Mouse (Mus musculus) stomach, embryonic 16.5 days (tissue): ENCODE data around the gene Gar1. TPM values are rescaled to one million over a fixed set of nuclear protein-coding genes. Genes with fewer than 3 reads are reported as not detected.

Experiments used
- ATAC-seq: fragments of 200-750 bp; cut with Nextera tagmentation; 2 replicates; pipeline ENCODE4 v1.8.0; 2017; ENCODE audit warnings: moderate number of reproducible peaks, moderate TSS enrichment; ENCODE audit not compliant: insufficient read depth, low FRiP score
- H3K27ac ChIP-seq: fragments of 300-500 bp; sonication (generic); 2 replicates; pipeline ENCODE4 v1.5.1; 2014; ENCODE audit warnings: low read length
- H3K27me3 ChIP-seq: fragments of 300-500 bp; sonication (generic); 2 replicates; pipeline ENCODE4 v1.6.1; 2014; ENCODE audit warnings: low read length, control low read depth, mixed read lengths; ENCODE audit not compliant: control insufficient read depth, insufficient read depth
- H3K36me3 ChIP-seq: fragments of 300-500 bp; sonication (generic); 2 replicates; pipeline ENCODE4 v1.6.1; 2014; ENCODE audit warnings: low read length; ENCODE audit not compliant: control insufficient read depth, insufficient read depth
- H3K4me1 ChIP-seq: fragments of 300-500 bp; sonication (generic); 2 replicates; pipeline ENCODE4 v1.6.1; 2014; ENCODE audit warnings: low read length, control low read depth, mixed read lengths; ENCODE audit not compliant: control insufficient read depth, insufficient read depth
- H3K4me2 ChIP-seq: fragments of 300-500 bp; sonication (generic); 2 replicates; pipeline ENCODE4 v1.6.1; 2014; ENCODE audit warnings: low read depth, low read length, mixed read lengths
- H3K4me3 ChIP-seq: fragments of 300-500 bp; sonication (generic); replicated peaks from 2 replicates; pipeline ENCODE4 v1.5.1; 2014; ENCODE audit warnings: mild to moderate bottlenecking, low read length
- H3K9ac ChIP-seq: fragments of 300-500 bp; sonication (generic); 2 replicates; pipeline ENCODE4 v1.6.1; 2014; ENCODE audit warnings: low read length
- H3K9me3 ChIP-seq: fragments of 300-500 bp; sonication (generic); replicated peaks from 2 replicates; pipeline ENCODE4 v1.6.1; 2016; ENCODE audit warnings: low read length, control low read depth; ENCODE audit not compliant: control insufficient read depth
- WGBS: fragments of 180-500 bp; shearing (Covaris S2); extraction: QIAGEN DNeasy Blood & Tissue Kit; methylation state at CpG from one replicate; pipeline ENCODE4 v1.1.7; 2014; 5-methylcytosine and 5-hydroxymethylcytosine counted together
- polyA plus RNA-seq: library from polyadenylated mRNA; unstranded; fragments of >200 nt; fragmentation: Nextera tagmentation; extraction: Ambion mirVana; gene quantifications from 2 replicates; pipeline ENCODE4 v1.2.1, GENCODE M21; 2015

The Gar1 gene
- polyA plus RNA-seq, 1 experiment from 2014 or later = 44.5 TPM

- H3K4me1 ChIP-seq = 0 out of 2 replicates have a peak, but pooled peaks cover under 1% of the 10 kb centered on the region
- no peaks in the 10 kb centered on the region for H3K27me3 ChIP-seq
- H3K27ac ChIP-seq = no peak overlapping the region
- H3K36me3 ChIP-seq = peaks cover 5% of the 10 kb centered on the region; the same call in 1 of the 2 replicates
- H3K9ac ChIP-seq = no peak overlapping the region
- no peak overlapping the region for H3K4me2 ChIP-seq
- no peak overlapping the region for H3K4me3 ChIP-seq
- no peak for ATAC-seq
- no peaks in the 10 kb centered on the region for H3K9me3 ChIP-seq
- 54% methylated on average over 5 of the region's 5 CpGs for WGBS
These were observed 7.9 kb downstream of the Gar1 start for GRCm38 (mm10) chr3:129823293-129823692.

DNA sequence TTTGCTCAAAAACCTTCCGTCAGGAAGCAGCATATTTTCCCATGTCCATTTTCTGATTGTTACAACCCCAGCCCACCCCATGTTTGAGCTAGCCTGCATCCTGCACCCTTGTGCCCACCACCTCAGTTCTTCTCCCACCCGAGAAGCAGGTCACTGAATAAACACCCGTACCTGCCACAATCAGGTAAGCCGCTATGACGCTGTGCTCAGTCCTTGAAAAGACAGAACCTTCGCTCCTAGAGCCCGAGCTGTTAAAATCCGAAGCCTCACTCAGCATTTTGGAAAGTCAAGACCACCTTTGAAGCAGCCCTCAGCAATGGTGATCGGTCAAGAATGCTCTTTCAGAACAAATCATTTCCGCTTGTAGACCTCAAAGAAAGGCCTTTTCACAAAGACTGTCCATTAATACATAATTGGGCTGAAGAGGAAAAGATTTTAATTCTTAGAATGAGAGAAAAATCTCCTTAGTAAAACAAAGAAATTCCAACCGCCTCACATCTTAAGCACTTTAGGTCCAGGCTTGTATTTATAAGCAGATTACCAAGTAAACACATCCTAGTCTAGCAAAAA, 8.9 kb downstream of the Gar1 start, which contains the start of gene Rrh:
Gene Rrh (minus strand): TSS at position 382 of the 570 bp plus-strand sequence.
- H3K27me3 ChIP-seq = no peaks in the 10 kb centered on the region
- H3K36me3 ChIP-seq = peaks cover 5% of the 10 kb centered on the region; the same call in 1 of the 2 replicates
- 90% methylated on average over 11 of the region's 11 CpGs for WGBS
- H3K4me2 ChIP-seq = no peak within 1 kb of the TSS
- no peak within 1 kb of the TSS for H3K9ac ChIP-seq
- no peak within 1 kb of the TSS for H3K4me3 ChIP-seq
- H3K9me3 ChIP-seq = no peaks in the 10 kb centered on the region
- no peaks in the 10 kb centered on the region for H3K4me1 ChIP-seq
- H3K27ac ChIP-seq = no peak within 1 kb of the TSS
- no peak for ATAC-seq

GRCm38 (mm10) chr3:129821736-129822135, 9.5 kb downstream of the Gar1 start:
- no peaks in the 10 kb centered on the region for H3K4me1 ChIP-seq
- no peaks in the 10 kb centered on the region for H3K9me3 ChIP-seq
- WGBS = 77% methylated on average over 8 of the region's 8 CpGs
- H3K9ac ChIP-seq = no peak overlapping the region
- no peak for ATAC-seq
- H3K4me2 ChIP-seq = no peak overlapping the region
- H3K36me3 ChIP-seq = peaks cover 5% of the 10 kb centered on the region; the same call in 1 of the 2 replicates
- H3K27ac ChIP-seq = no peak overlapping the region
- H3K4me3 ChIP-seq = no peak overlapping the region
- H3K27me3 ChIP-seq = no peaks in the 10 kb centered on the region

DNA sequence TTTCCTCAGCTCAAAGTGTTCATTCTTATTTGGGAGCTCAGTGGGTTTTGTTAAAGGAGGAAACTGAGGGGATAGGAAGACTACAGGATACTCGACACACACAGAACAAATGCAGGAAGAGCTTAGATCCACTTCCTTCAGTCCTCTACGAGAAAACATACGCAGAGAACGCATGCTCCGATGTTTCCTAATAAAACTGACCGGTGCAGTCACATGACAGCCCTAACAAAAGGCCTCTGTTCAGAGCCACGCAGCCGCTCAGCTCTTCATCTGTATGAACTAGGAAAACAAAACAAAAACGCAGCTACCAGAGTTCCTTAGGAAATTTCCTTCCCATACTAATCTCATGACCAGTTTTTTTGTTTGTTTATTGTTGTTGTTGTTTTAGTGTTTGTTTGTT, 10.3 kb downstream of the Gar1 start:
- no peak for ATAC-seq
- Histone ChIP-seq H3K4me2 (no peak overlapping the region), H3K9ac (no peak overlapping the region), H3K9me3 (no peaks in the 10 kb centered on the region), H3K27ac (no peak overlapping the region), H3K27me3 (no peaks in the 10 kb centered on the region), H3K36me3 (peaks cover 5% of the 10 kb centered on the region; the same call in 1 of the 2 replicates), H3K4me3 (no peak overlapping the region), H3K4me1 (no peaks in the 10 kb centered on the region)
- WGBS = 77% methylated on average over 9 of the region's 9 CpGs

GRCm38 (mm10) chr3:129803765-129804164, 27.4 kb downstream of the Gar1 start, which contains the start of gene Lrit3:
Lrit3 (minus strand) TSS chr3:129804030.
- Histone ChIP-seq H3K9me3 (no peaks in the 10 kb centered on the region), H3K27me3 (no peaks in the 10 kb centered on the region), H3K36me3 (no peaks in the 10 kb centered on the region), H3K4me2 (peak within 1 kb of the TSS; percentile 30), H3K4me1 (no peaks in the 10 kb centered on the region), H3K4me3 (0 out of 2 replicates have a peak within 1 kb of the TSS, but pooled peaks have one; percentile 14), H3K9ac (no peak within 1 kb of the TSS), H3K27ac (no peak within 1 kb of the TSS)
- no peak for ATAC-seq
- WGBS = 64% methylated on average over 10 of the region's 10 CpGs

GRCm38 (mm10) chr3:129799011-129799410, 32.2 kb downstream of the Gar1 start:
- Histone ChIP-seq H3K4me2 (no peak overlapping the region), H3K36me3 (no peaks in the 10 kb centered on the region), H3K4me1 (no peaks in the 10 kb centered on the region), H3K27ac (no peak overlapping the region), H3K9ac (no peak overlapping the region), H3K4me3 (no peak overlapping the region), H3K9me3 (no peaks in the 10 kb centered on the region), H3K27me3 (no peaks in the 10 kb centered on the region)
- ATAC-seq = no peak
- 72% methylated on average over 2 of the region's 2 CpGs for WGBS

DNA sequence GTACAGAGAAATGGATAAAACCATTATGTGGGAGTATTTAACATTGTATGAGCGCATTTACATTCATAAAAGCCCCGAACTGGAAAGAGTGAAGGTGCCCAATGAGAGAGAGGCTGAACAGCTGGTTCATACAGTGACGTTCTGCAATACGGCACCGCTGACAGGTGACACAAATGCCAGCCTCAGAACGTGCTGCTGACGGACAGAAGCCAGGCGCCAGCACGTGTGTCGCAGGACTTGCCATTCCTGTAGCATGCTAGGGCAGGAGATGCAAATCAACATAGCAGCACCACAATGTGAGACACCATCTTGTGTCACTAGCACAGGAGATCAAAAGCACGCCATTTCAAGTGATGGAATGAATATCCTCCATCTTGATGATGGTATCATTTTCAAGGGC, 32.6 kb downstream of the Gar1 start:
- Histone ChIP-seq H3K4me3 (no peak overlapping the region), H3K27ac (no peak overlapping the region), H3K4me2 (no peak overlapping the region), H3K9ac (no peak overlapping the region), H3K27me3 (no peaks in the 10 kb centered on the region), H3K9me3 (no peaks in the 10 kb centered on the region), H3K36me3 (no peaks in the 10 kb centered on the region), H3K4me1 (no peaks in the 10 kb centered on the region)
- ATAC-seq = no peak
- 78% methylated on average over 11 of the region's 11 CpGs for WGBS

DNA sequence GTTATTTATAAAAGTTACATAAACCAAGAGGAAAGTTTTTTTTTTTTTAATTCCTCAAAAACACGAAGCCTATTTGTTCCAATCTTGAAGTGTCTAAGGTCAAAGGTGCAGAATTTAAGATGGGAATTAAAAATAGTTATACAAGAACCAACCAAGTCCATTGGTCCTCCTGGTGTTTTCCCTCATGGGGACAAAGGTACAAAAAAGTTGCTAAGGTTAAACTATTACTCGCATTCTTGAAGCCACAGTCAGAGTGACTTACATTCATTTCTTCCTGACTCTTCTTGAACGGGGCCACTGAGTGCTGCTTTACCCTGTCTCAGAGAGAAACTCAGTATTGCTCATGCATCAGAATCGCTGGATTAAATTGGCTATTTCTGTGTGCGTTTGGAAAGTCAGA, 33.9 kb downstream of the Gar1 start:
- H3K27me3 ChIP-seq = no peaks in the 10 kb centered on the region
- 66% methylated on average over 5 of the region's 5 CpGs for WGBS
- H3K27ac ChIP-seq = no peak overlapping the region
- H3K4me1 ChIP-seq = no peaks in the 10 kb centered on the region
- no peak overlapping the region for H3K4me2 ChIP-seq
- no peaks in the 10 kb centered on the region for H3K36me3 ChIP-seq
- no peak overlapping the region for H3K9ac ChIP-seq
- no peaks in the 10 kb centered on the region for H3K9me3 ChIP-seq
- H3K4me3 ChIP-seq = no peak overlapping the region
- no peak for ATAC-seq

- no peak overlapping the region for H3K4me2 ChIP-seq
- WGBS = 78% methylated on average over 5 of the region's 5 CpGs
- no peaks in the 10 kb centered on the region for H3K4me1 ChIP-seq
- no peaks in the 10 kb centered on the region for H3K27me3 ChIP-seq
- no peak overlapping the region for H3K9ac ChIP-seq
- ATAC-seq = no peak
- no peak overlapping the region for H3K27ac ChIP-seq
- no peaks in the 10 kb centered on the region for H3K36me3 ChIP-seq
- no peaks in the 10 kb centered on the region for H3K9me3 ChIP-seq
- H3K4me3 ChIP-seq = no peak overlapping the region
These were observed 37.4 kb downstream of the Gar1 start for GRCm38 (mm10) chr3:129793801-129794200.
